Mouse (Mus musculus) cerebellum, postnatal 25 days (tissue): Measurements from ENCODE around the gene Srgn.
"Not testable (repeated sequence)": the region's sequence is repeated elsewhere in the genome, so short reads cannot be mapped to it uniquely, and the experiment has no call there.

Experiments used
- DNase-seq, 2 experiments: peaks; one replicate each; pipeline ENCODE4 v3.0.0; 2021; ENCODE audit warnings: mixed read lengths in 2 of 2

Gene Srgn

GRCm38 (mm10) chr10:62520911-62521310 is 6.3 kb downstream of the Srgn start:
- DNase-seq: no peak

GRCm38 (mm10) chr10:62517511-62517910 is 9.7 kb downstream of the Srgn start:
- no peak for DNase-seq

DNA sequence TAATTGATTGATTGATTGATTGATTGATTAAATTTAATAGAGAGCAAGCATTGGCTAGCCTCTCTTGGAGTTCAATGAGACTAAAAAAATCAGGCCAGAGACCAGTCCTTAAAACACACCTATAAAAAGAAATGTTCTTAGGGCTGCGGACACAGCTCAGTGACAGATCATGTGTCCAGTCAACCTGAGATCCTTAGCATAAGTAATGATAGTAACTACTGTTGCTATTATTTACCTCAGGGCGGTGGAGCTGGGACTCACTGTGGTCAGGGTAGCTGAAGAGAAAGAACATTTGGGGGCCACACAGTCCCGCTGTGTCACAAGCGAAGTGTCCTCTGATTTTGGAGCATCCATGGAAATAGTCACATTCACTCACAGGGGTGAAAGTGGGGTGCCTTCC is 14.4 kb downstream of the Srgn start:
- no peak for DNase-seq

DNA sequence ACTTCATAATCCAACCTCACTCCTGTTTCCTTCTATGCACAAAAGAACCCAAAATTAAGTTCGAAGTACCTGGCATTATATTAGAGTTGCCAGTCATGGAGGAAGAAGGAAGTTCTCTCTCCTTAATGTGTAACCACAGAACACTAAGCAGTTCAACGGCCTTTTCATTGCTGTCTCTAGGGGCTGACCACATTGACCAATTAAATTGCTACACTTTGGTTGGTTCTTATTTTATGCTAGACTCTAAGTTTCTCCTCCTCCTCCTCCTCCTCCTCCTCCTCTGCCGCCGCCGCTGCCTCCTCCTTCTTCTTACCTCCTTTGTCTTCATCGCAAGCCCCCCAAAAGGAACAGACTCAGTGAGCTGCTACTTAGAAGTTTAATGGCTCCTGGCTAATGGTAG is 15.7 kb downstream of the Srgn start:
- DNase-seq: no peak

DNA sequence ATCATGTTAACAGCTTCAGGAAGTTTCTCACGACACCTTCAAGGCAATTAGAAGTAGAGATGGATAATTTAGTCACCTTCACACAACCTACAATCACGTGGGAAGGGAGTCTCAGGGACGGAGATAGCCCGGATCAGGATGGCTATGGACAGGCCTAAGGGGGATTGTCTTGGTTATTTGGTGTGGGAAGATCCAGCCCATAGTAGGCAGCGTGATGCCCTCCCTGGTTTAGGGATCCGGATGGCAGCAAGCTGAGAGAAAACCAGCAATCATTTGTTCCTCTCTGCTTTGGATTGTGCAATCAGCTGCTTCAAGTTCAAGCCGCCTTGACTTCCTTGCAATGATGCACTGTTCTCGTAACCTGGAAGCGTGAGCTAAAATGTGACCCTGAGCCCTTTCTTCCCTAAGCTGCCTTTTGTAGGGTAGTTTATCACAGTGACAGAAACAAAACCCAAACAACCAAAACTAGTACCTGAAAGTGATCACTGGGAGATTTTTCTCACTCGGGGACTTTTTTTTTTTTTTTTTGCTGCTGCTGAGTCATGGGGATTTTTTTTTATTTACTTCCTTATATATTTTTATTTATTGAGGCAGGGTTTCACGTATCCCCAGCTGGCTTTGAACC is 18.1 kb downstream of the Srgn start:
- DNase-seq: no peak

DNA sequence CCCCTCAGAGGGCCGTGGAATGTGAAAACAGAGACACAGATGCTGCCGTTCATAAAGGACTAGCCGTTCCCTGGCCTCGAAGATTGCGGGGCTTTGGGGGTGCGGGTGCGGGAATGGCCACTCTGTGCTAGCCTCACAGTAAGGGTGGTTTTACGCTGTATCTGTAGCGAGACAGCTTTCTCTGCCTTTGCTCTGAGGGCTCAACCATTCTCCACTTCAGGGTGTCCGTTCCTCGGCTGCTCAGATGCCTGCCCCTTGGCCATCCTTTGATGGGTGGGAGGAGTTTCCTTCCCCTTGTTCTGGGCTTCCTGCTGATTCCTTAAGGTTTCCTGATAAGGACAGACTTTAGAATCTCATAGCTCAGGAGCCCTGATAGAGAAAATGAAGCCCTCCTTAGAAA is 18.8 kb downstream of the Srgn start:
- no peak for DNase-seq

- DNase-seq: no peak
Observed at GRCm38 (mm10) chr10:62507591-62508308, 19.5 kb downstream of the Srgn start.

GRCm38 (mm10) chr10:62507071-62507470 is 20.2 kb downstream of the Srgn start:
- no peak for DNase-seq

DNA sequence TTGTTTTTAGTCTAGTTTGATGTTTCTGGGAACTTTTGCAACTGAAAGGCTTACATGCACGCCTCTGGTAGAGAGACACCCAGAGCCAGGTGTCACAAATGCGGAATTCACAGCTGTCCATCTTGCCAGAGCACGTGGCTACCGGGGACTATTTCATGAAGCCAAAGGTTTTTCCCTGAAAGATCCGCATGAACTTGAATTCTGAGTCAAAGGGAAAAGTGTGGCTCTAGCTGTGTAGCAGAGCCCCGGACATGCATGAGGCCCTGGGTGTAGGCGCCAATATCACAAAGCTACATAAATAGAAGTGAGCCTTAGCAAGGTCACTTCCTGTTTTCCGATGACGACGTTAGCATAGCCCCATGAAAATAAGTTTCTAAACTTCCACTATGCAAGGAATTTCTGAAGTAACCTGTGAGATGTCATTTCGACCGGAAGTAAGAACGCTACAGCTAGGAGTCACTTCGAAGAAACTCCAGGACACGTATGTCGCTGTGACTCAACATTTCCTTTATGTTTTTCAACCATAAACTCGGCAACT is 21.2 kb downstream of the Srgn start:
- no peak for DNase-seq

GRCm38 (mm10) chr10:62505224-62505983 is 21.8 kb downstream of the Srgn start:
- DNase-seq: no peak

DNA sequence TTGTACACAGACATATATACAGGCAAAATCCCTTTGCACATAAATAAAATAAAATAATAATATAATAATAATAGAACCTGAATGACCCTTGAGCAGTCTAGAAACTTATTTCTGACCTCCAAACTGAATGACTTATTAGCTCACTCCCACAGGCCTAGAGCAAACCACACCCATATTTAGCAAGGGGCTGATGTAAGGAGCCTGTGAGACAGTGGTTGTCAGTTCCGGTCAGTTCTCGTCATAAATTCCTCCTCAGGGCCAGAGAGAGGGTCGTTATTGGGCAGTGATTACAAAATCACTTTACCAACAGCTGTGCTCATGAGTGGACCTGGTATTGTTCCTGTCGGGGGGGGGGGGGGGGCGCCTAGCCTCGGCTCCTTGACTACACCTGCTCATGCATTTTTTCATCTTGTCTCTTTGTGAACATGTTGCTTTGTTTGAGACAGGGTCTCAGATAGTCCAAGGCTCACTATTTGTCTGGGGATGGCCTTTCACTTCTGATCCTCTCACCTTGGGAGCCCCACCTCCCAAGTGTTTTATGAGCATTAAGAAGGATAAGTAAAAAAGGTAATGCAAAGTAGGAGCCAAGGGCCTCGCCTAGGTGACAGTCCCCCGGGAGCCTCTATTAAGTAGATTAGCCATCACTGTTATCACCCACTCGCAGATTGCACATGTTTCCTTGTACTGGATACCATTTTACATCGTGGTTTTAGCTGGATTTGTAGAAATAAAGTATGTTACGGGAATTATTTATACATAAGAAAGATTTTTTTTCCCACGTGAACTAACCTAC is 23.2 kb downstream of the Srgn start:
- no peak for DNase-seq

DNA sequence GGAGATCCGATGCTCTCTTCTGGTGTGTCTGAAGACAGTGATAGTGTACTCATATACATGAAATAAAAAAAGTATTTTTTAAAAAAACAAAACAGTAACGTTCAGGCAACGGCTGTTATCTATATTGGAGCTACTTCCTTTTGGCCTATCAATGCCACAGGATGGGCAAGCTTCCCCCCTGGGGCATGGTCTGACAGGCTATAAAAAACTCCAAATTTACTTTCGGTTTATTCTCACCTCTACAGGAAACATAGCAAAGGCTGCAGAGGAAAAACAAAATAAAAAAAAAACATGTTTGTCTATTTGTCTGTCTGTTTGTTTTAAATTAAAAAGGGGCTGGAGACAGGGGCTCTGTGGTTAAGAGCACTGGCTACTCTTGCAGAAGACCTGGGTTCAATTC is 23.9 kb downstream of the Srgn start:
- DNase-seq: no peak

- DNase-seq: no peak
Observed at GRCm38 (mm10) chr10:62501951-62502350, 25.3 kb downstream of the Srgn start.

DNA sequence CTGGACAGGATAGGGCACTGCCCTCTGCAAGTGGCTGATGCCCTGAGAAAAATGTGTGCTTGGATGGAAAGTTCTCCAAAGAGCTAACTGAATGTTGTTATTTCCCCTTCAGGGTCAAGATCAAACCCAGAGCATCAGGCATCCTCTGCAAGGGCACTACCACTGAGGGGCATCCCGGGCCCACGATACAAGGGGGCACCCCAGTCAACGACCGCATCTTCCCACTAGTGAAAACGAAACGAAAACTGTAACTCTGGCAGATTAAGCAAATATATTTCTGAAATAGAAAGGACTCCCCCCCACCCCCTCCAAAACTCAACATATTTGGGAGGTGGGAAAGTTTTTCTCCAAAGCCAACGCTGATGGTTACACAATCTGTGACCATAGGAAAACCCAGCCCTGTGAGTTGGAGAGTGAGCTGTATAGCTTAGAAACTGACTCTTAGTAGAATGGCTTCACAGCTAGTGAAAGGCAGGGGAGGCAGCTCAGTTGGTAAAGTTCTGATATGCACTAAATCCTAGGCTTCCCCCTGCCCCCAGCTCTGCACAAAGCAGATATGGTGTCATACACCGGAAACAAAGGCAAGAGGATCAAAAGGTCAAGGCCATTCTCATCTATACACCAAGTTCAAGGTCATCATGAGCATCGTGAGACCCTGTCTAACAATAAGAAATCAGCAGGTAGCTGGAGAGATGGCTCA is 26.2 kb downstream of the Srgn start:
- no peak for DNase-seq

GRCm38 (mm10) chr10:62500088-62500915 is 26.9 kb downstream of the Srgn start:
- DNase-seq: peak; percentile 57 to 65

- DNase-seq: not testable (repeated sequence)
Observed at GRCm38 (mm10) chr10:62491681-62492080, 35.6 kb downstream of the Srgn start.

GRCm38 (mm10) chr10:62488266-62488665 is 39.0 kb downstream of the Srgn start:
- DNase-seq: peak; percentile 44 to 68

DNA sequence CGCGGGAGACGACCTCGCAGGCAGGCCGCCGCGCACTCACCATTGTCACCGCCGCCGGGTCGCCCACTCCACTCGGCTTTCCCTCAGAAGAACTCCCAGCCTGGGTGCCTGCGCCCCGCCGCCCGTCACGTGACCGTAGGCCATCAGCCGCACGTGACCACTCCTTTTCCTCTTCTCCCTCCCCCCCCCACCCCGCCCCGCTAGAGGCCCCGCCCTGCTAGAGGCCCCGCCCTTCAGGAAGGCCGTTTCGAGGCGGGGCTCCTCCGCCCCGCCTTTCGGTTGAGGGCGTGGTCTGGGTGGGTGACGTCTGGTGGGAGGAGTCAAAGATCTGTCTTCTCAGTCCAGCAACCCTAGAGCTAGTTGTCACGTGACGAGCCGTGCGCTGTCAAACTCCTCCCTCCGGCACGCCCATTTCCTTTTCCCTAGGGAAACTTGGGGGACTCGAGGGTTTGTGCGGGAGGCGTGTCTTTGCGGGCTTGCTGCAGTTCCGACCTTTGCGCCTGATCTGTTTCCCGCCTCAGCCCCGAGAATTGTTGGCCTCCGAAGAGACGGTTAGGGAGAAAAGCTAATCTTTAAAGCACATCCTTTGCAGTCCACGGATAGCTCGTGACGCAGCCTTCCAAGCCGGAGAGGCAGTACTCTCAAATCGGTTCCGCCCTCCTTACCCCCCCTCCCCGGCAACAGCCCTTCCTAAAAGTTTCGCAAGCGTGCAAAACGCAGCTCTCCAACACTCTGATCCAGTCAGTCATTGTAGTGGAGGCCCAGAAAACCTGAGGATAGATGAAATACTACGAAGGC is 40.4 kb downstream of the Srgn start, which contains the start of gene Vps26a:
Vps26a (minus strand) TSS at position 188 of the 798 bp plus-strand sequence.
- DNase-seq: peak; percentile 98

GRCm38 (mm10) chr10:62485878-62486582 is 41.2 kb downstream of the Srgn start:
- peak in 1 of 2 experiments; percentile 27 for DNase-seq
